Mouse (Mus musculus): ENCODE measurements around the gene Ciita. TPM values are rescaled to one million over a fixed set of nuclear protein-coding genes. Genes with fewer than 3 reads are reported as not detected.

Gene Ciita
- total RNA-seq, 2 experiments from 2014 or later = 0.18 TPM; not detected in 1

DNA sequence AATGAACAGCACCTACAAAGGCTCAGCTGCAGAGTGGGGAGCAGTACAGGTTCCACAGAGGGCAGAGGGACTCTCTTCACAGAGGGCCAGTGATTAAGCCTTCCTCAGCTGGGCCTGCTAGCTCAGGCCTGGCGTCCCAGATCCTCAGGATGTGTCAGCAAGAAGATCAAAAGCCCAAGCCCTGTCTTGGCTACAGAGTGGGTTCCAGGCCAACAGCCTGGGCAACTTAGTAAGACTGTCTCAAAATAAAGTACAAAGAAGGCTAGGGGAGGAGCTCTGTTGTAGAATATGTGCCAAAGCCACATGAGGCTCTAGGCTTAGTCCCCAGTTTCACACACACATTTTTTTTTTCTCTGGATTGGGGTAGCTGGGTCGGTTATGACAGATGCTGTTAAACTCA is 95.1 kb downstream of the Ciita start:
- intact Hi-C loops (cut with DNase I) = loop anchor here (5.0 to 10.0 kb wide), 3 partner anchors 272 to 460 kb away; no protein-coding TSS in a partner anchor
- Histone ChIP-seq H3K4me3 (no peak overlapping the region), H3K27ac (no peak overlapping the region)
- DNase-seq (ENCODE audit: extremely low spot score in 1 of 2, low spot score in 2 of 2) = no peak
- no peak for TF ChIP-seq CTCF (IDR thresholded peaks at IDR 0.05)

DNA sequence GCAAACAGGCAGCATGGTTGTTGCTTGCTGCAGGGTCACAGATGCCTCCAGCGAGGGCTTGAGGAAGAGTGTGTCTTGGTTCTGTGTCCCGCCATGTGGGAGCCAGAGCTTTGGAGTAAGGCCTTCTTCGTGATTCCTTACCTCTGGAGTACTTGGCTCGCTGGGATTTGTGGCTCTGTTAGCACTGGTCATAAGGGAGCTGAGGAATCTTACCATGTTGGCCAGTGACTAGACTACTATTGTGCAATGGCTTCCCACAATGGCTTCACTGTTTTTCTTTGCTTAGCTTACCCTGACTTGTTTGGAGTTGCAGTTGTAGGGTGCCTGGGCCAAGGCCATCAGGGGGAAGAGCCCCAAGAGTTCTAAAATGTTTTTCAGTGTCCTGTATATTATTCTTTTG is 96.1 kb downstream of the Ciita start:
- no peak for TF ChIP-seq CTCF (IDR thresholded peaks at IDR 0.05)
- H3K4me3 ChIP-seq = no peak overlapping the region
- H3K27ac ChIP-seq = no peak overlapping the region
- intact Hi-C loops (cut with DNase I) = loop anchor here (10.0 kb wide), 1 partner anchor 459 kb away; no protein-coding TSS in a partner anchor
- no peak for DNase-seq (ENCODE audit: extremely low spot score in 1 of 2, low spot score in 2 of 2)

DNA sequence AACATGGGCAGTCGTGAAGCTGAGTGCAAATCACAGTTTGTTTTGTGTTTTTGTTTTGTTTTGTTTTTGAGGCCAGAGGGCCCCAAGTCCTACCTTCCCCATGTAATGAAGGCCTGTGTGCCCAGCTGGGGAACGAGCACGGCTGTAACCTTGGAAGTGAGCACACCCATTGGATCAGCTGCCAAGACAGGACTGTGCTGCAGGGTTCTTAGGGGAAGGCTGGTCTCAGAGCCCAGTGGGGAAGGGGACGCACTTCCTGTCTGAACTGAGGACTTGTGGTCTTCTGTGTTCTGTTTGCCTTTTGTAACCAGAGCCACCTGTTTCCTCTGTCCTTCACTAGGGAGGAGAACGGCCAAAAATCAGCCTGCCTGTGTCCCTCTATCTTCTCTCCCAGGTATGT is 97.7 kb downstream of the Ciita start:
- intact Hi-C loops (cut with DNase I) = loop anchor here (10.0 kb wide), 1 partner anchor 457 kb away; no protein-coding TSS in a partner anchor
- TF ChIP-seq CTCF (IDR thresholded peaks at IDR 0.05) = no peak

More for the DNA sequence above, 97.7 kb downstream of the Ciita start:
- no peak for DNase-seq (ENCODE audit: extremely low spot score in 1 of 2, low spot score in 2 of 2)
- Histone ChIP-seq H3K4me3 (no peak overlapping the region), H3K27ac (no peak overlapping the region)

Other genes starting within 250 kb of the Ciita start
- 10 to 100 TPM; 12.9 to 13.2 TPM for gene Emp2, start 166.1 kb upstream of the Ciita start, total RNA-seq (2021)
- 1 to 10 TPM; 7.9 to 9.2 TPM for gene Tekt5, start 84.6 kb upstream of the Ciita start, total RNA-seq (2021)
- gene Nubp1, start 68.1 kb upstream of the Ciita start, total RNA-seq (2021) = 10 to 100 TPM; 16.9 to 17.5 TPM
- gene Tvp23a, start 32.7 kb upstream of the Ciita start, total RNA-seq (2021) = 10 to 100 TPM; 27.2 to 27.3 TPM
- gene Dexi, start 63.0 kb downstream of the Ciita start, total RNA-seq (2021) = 10 to 100 TPM; 68.7 to 72.3 TPM
- gene Clec16a, start 65.3 kb downstream of the Ciita start, total RNA-seq (2021) = 100 to 1,000 TPM; 105 to 106 TPM

All from left cerebral cortex, adult 2 months (tissue).